Mouse (Mus musculus): ENCODE data around the gene Rab31.

- TF ChIP-seq CTCF (conservative IDR thresholded peaks at IDR 0.05; ENCODE audit: insufficient read depth, insufficient read length, low read depth, low read length) (no peak), POLR2A (IDR thresholded peaks at IDR 0.05; ENCODE audit: low read depth, low read length) (no peak)
These were observed 47.6 kb upstream of the Rab31 start for GRCm38 (mm10) chr17:65820197-65820596.
